Mouse (Mus musculus) stomach, postnatal 0 days (tissue): ENCODE results near the gene Zfp566.

Experiments
- CTCF ChIP-seq: IDR thresholded peaks from 2 replicates; pipeline ENCODE4 v1.5.1; 2016; ENCODE audit warnings: antibody characterized with exemption, low read depth, mild to moderate bottlenecking, moderate library complexity
- EP300 ChIP-seq: optimal IDR thresholded peaks from 2 replicates; pipeline ENCODE3; 2016; ENCODE audit warnings: antibody characterized with exemption

DNA sequence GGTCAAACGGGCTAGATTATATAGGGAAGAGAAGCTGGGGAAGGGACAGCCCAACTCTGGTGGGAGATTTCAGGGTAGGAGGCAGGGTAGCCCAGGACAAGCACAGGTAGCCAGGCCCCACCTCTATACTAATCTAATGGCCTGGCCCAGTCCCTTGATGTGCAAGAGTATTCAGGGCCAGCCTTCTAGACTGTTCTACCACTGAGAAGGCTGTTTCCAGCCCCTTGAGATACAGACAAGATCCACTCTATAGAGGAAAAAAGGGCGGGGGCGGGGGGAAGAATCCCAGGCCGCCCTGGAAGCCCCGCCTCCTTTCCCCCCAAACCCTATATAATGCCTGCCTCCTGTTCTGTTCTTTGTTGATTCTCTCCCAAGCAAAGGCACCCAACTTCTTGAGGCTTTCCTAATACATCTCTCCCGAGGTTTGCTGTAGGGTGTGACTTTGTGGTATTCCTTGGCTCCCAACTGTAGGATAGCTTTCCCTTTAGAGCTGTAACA lies 3.6 kb upstream of the Zfp566 start:
- TF ChIP-seq EP300: no peak
- TF ChIP-seq CTCF: no peak
